Mouse (Mus musculus) olfactory bulb, adult 2 months (tissue): ENCODE measurements around the gene Bcap29.

ENCODE experiments used
- CTCF ChIP-seq: fragments of 200-500 bp; IDR thresholded peaks from 2 replicates; pipeline ENCODE4 v1.5.1; 2012; ENCODE audit warnings: low read depth, mild to moderate bottlenecking, low read length, moderate library complexity; ENCODE audit not compliant: insufficient read depth
- POLR2A ChIP-seq: fragments of 200-500 bp; IDR thresholded peaks from 2 replicates; pipeline ENCODE4 v1.6.1; 2012; ENCODE audit warnings: mild to moderate bottlenecking, low read depth, low read length, moderate library complexity; ENCODE audit not compliant: insufficient read depth

GRCm38 (mm10) chr12:31551252-31551651 lies 83.2 kb downstream of the Bcap29 start:
- TF ChIP-seq CTCF = no peak
- TF ChIP-seq POLR2A = no peak
